ENCODE assay signal across 8 mouse cellular contexts in genomic region chr5:30949654-30950326, GRCm38 (mm10). TPM values are rescaled to one million over a fixed set of nuclear protein-coding genes. Genes with fewer than 3 reads are reported as not detected.
DNase-seq lines count a peak whose midpoint lies in the region; ATAC-seq lines count a peak whose summit lies in the region.

No protein-coding gene starts in this region.

- under 1% methylated on average over 31 of the region's 31 CpGs for WGBS in intestine, embryonic 15.5 days

- peak overlapping the region; percentile 62 for H3K4me3 ChIP-seq in intestine, embryonic 15.5 days (replicated peaks)

- H3K27me3 ChIP-seq in intestine, embryonic 15.5 days (replicated peaks): no peaks in the 10 kb centered on the region

- DNase-seq in adrenal gland, adult 8-10 months: peak; percentile 88
- DNase-seq in embryo, embryonic 11.5 days (ENCODE audit: low read depth, low spot score): peak; percentile 82
- peak; percentile 86 to 87 for DNase-seq in gastrocnemius, postnatal 36 days
- peak; percentile 90 to 95 for DNase-seq in left cerebral cortex, postnatal 25 days (ENCODE audit: low spot score in 2 of 2)
- DNase-seq in mesoderm, embryonic 11.5 days (ENCODE audit: low read depth, low spot score): peak; percentile 90
- DNase-seq in right cerebral cortex, postnatal 36 days (ENCODE audit: low spot score in 2 of 2): peak; percentile 89 to 92
- peak; percentile 90 to 91 for DNase-seq in urinary bladder, postnatal 4 days (ENCODE audit: low spot score in 2 of 2)

- H3K4me1 ChIP-seq in intestine, embryonic 15.5 days (replicated peaks): peaks cover 14% of the 10 kb centered on the region

- H3K9me3 ChIP-seq in intestine, embryonic 15.5 days: no peaks in the 10 kb centered on the region

- H3K4me2 ChIP-seq in intestine, embryonic 15.5 days (replicated peaks): peak overlapping the region; percentile 88

- peak; percentile 89 for ATAC-seq in intestine, embryonic 15.5 days

- intact Hi-C loops in gastrocnemius, postnatal 36 days (cut with DNase I): no loop called here
- intact Hi-C loops in left cerebral cortex, postnatal 25 days (cut with DNase I): loop anchor here (5.0 to 10.0 kb wide), 2 partner anchors 43 to 245 kb away; partner anchors contain the start of genes Eif2b4 and Snx17

- peak overlapping the region; percentile 56 for H3K9ac ChIP-seq in intestine, embryonic 15.5 days

- peak overlapping the region; percentile 82 for H3K27ac ChIP-seq in intestine, embryonic 15.5 days

- H3K36me3 ChIP-seq in intestine, embryonic 15.5 days: peaks cover 14% of the 10 kb centered on the region

RNA-seq across cellular contexts. Expression of gene Cgref1, which starts 4.4 kb away (rescaled TPM):
- 1 to 10 TPM; 1.0 to 3.0 (median 1.8) TPM for total RNA-seq in adrenal gland, adult 8-10 months (2022)
- 1 to 10 TPM; 2.5 TPM for total RNA-seq in gastrocnemius, postnatal 36 days (2021)
- 36.1 and 42.8 TPM in 2 replicates for polyA plus RNA-seq in intestine, embryonic 15.5 days (2015; fragmentation: Nextera tagmentation; extraction: Ambion mirVana)
- 10 to 100 TPM; 24.8 to 27.7 TPM for total RNA-seq in left cerebral cortex, postnatal 25 days (2021)

RNA-seq across cellular contexts. Expression of gene Preb, which starts 10.4 kb away (rescaled TPM):
- 100 to 1,000 TPM; 129 to 211 (median 186) TPM for total RNA-seq in adrenal gland, adult 8-10 months (2022)
- total RNA-seq in gastrocnemius, postnatal 36 days (2021): 10 to 100 TPM; 76.7 to 86.2 TPM
- 166 and 192 TPM in 2 replicates for polyA plus RNA-seq in intestine, embryonic 15.5 days (2015; fragmentation: Nextera tagmentation; extraction: Ambion mirVana)
- total RNA-seq in left cerebral cortex, postnatal 25 days (2021): 100 to 1,000 TPM; 125 to 133 TPM

RNA-seq across cellular contexts. Expression of gene Tcf23, which starts 18.7 kb away (rescaled TPM):
- 1 to 10 TPM; 1.0 to 2.5 (median 1.4) TPM for total RNA-seq in adrenal gland, adult 8-10 months (2022)
- under 1 TPM; 0.15 to 0.32 TPM for total RNA-seq in gastrocnemius, postnatal 36 days (2021)
- polyA plus RNA-seq in intestine, embryonic 15.5 days (2015; fragmentation: Nextera tagmentation; extraction: Ambion mirVana): 2.2 and 2.3 TPM in 2 replicates
- total RNA-seq in left cerebral cortex, postnatal 25 days (2021): under 1 TPM; 0.16 to 0.25 TPM

RNA-seq across cellular contexts. Expression of gene Khk, which starts 28.6 kb away (rescaled TPM):
- total RNA-seq in adrenal gland, adult 8-10 months (2022): 10 to 100 TPM; 60.9 to 74.4 (median 69.4) TPM
- 10 to 100 TPM; 27.1 to 30.3 TPM for total RNA-seq in gastrocnemius, postnatal 36 days (2021)
- 23.3 and 26.9 TPM in 2 replicates for polyA plus RNA-seq in intestine, embryonic 15.5 days (2015; fragmentation: Nextera tagmentation; extraction: Ambion mirVana)
- 10 to 100 TPM; 15.1 to 15.9 TPM for total RNA-seq in left cerebral cortex, postnatal 25 days (2021)

RNA-seq across cellular contexts. Expression of gene Emilin1, which starts 36.6 kb away (rescaled TPM):
- 10 to 100 TPM; 48.7 to 62.4 (median 51.8) TPM for total RNA-seq in adrenal gland, adult 8-10 months (2022)
- 1 to 10 TPM; 4.8 to 7.0 TPM for total RNA-seq in gastrocnemius, postnatal 36 days (2021)
- 183 and 190 TPM in 2 replicates for polyA plus RNA-seq in intestine, embryonic 15.5 days (2015; fragmentation: Nextera tagmentation; extraction: Ambion mirVana)
- total RNA-seq in left cerebral cortex, postnatal 25 days (2021): 1 to 10 TPM; 2.1 to 2.3 TPM

Comparison
In these comparisons a context has a peak if more than half of its experiments do, and no peak if none do; other contexts are left out.
1. Peak in every context shown above with its lines: DNase-seq, ATAC-seq, H3K4me3 ChIP-seq and H3K27ac ChIP-seq.
2. RNA of gene Cgref1, which starts 4.4 kb away (total RNA-seq): 24.8 to 27.7 TPM in left cerebral cortex, postnatal 25 days; 2.5 TPM in gastrocnemius, postnatal 36 days and 1.0 to 3.0 TPM in adrenal gland, adult 8-10 months; every median in the first group is over 4 times any median in the second.